9 mouse cellular contexts compared by ENCODE assay signal in the genomic region with DNA sequence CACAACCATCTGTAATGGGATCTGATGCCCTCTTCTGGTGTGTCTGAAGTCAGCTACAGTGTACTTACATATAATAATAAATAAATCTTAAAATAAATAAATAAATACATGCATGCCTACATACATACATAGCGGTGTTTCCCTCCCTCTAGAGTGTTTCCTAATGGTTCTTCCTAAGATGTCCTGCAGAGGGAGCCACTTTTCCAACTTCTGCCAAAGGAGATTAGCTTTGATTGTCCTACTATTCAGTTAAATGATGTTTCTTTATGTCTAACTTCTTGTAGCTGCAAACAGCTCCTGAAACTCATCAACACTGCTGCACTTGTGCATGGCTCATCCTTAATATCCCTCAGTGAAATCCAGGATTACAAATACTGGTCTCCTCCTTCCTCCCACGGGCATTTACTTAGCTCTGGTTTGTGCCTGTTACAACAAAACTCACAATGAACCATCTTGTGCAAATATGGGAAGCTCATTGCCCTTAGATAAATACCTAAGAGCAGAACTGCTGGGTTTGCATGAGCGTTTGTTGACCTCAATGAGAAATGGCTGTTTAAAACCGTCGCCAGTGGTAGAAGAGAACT. TPM values are rescaled to one million over a fixed set of nuclear protein-coding genes. Genes with fewer than 3 reads are reported as not detected.
DNase-seq lines count a peak whose midpoint lies in the region; ATAC-seq and TF ChIP-seq lines count a peak whose summit lies in the region.
"Had no signal": no experiment of that assay in that cellular context is flagged by ENCODE, and none has a peak within 500 bp of the region (broad histone marks: within the 10 kb centered on the region; RNA-seq: fewer than 3 reads in every experiment).

No protein-coding gene starts in this region.

- no peaks in the 10 kb centered on the region for H3K9me3 ChIP-seq in hindbrain, postnatal 0 days (ENCODE audit: low read length)
- H3K9me3 ChIP-seq in hindbrain, embryonic 16.5 days (ENCODE audit: control insufficient read depth, low read length), result no peaks in the 10 kb centered on the region
- H3K9me3 ChIP-seq in forebrain, embryonic 16.5 days (ENCODE audit: control insufficient read depth, low read length), result no peaks in the 10 kb centered on the region
- H3K9me3 ChIP-seq in intestine, embryonic 16.5 days (ENCODE audit: control insufficient read depth, low read length), result no peaks in the 10 kb centered on the region
- H3K9me3 ChIP-seq: liver, embryonic 15.5 days had no signal

- no peaks in the 10 kb centered on the region for H3K27me3 ChIP-seq in hindbrain, postnatal 0 days (ENCODE audit: insufficient read depth, low read length)
- H3K27me3 ChIP-seq in hindbrain, embryonic 16.5 days (replicated peaks; ENCODE audit: control insufficient read depth, insufficient read depth, low read length), result no peaks in the 10 kb centered on the region
- no peaks in the 10 kb centered on the region for H3K27me3 ChIP-seq in forebrain, embryonic 16.5 days (replicated peaks; ENCODE audit: control insufficient read depth, insufficient read depth, low read length)
- no peaks in the 10 kb centered on the region for H3K27me3 ChIP-seq in intestine, embryonic 16.5 days (replicated peaks; ENCODE audit: control insufficient read depth, insufficient read depth, low read length)
- H3K27me3 ChIP-seq: liver, embryonic 15.5 days had no signal

- H3K4me1 ChIP-seq in hindbrain, postnatal 0 days (ENCODE audit: insufficient read depth, low read length), result no peaks in the 10 kb centered on the region
- H3K4me1 ChIP-seq in hindbrain, embryonic 16.5 days (ENCODE audit: control insufficient read depth, insufficient read depth, low read depth, low read length), result no peaks in the 10 kb centered on the region
- H3K4me1 ChIP-seq in forebrain, embryonic 16.5 days (replicated peaks; ENCODE audit: control insufficient read depth, insufficient read depth, low read length), result no peaks in the 10 kb centered on the region
- H3K4me1 ChIP-seq in intestine, embryonic 16.5 days (ENCODE audit: control insufficient read depth, insufficient read depth, low read length), result no peaks in the 10 kb centered on the region
- H3K4me1 ChIP-seq: liver, embryonic 15.5 days had no signal

- WGBS in hindbrain, postnatal 0 days, result 84% methylated on average over 5 of the region's 5 CpGs
- WGBS in hindbrain, embryonic 16.5 days, result 82% methylated on average over 5 of the region's 5 CpGs
- 85% methylated on average over 5 of the region's 5 CpGs for WGBS in forebrain, embryonic 16.5 days
- 68% methylated on average over 5 of the region's 5 CpGs for WGBS in intestine, embryonic 16.5 days

- no peaks in the 10 kb centered on the region for H3K36me3 ChIP-seq in hindbrain, postnatal 0 days (ENCODE audit: insufficient read depth, low read length)
- no peaks in the 10 kb centered on the region for H3K36me3 ChIP-seq in hindbrain, embryonic 16.5 days (ENCODE audit: control insufficient read depth, insufficient read depth, low read length)
- H3K36me3 ChIP-seq in forebrain, embryonic 16.5 days (ENCODE audit: control insufficient read depth, insufficient read depth), result no peaks in the 10 kb centered on the region
- H3K36me3 ChIP-seq in intestine, embryonic 16.5 days (ENCODE audit: control insufficient read depth, insufficient read depth, low read length), result no peaks in the 10 kb centered on the region
- H3K36me3 ChIP-seq: liver, embryonic 15.5 days had no signal

- peak; percentile 51 for DNase-seq in hindbrain, postnatal 0 days (ENCODE audit: low spot score)
- DNase-seq in urinary bladder, postnatal 25 days (ENCODE audit: low spot score), result peak; percentile 9
- no peak for DNase-seq in urinary bladder, adult 2 months (ENCODE audit: low spot score)
- DNase-seq in heart, postnatal 4 days, result peak; percentile 37
- DNase-seq in right cerebral cortex, postnatal 10 days (ENCODE audit: low spot score in 2 of 2), result no peak

- no peak overlapping the region for H3K27ac ChIP-seq in hindbrain, postnatal 0 days
- no peak overlapping the region for H3K27ac ChIP-seq in hindbrain, embryonic 16.5 days (ENCODE audit: low read depth, low read length)
- H3K27ac ChIP-seq in forebrain, embryonic 16.5 days (ENCODE audit: low read length), result no peak overlapping the region
- H3K27ac ChIP-seq in intestine, embryonic 16.5 days (ENCODE audit: low read length), result no peak overlapping the region
- H3K27ac ChIP-seq: liver, embryonic 15.5 days had no signal

- no peak overlapping the region for H3K4me3 ChIP-seq in hindbrain, postnatal 0 days (ENCODE audit: low read length)
- H3K4me3 ChIP-seq in hindbrain, embryonic 16.5 days (ENCODE audit: low read length), result no peak overlapping the region
- no peak overlapping the region for H3K4me3 ChIP-seq in forebrain, embryonic 16.5 days (replicated peaks; ENCODE audit: low read length)
- H3K4me3 ChIP-seq in intestine, embryonic 16.5 days (ENCODE audit: low read length), result no peak overlapping the region
- H3K4me3 ChIP-seq: liver, embryonic 15.5 days had no signal

- TF ChIP-seq CTCF in hindbrain, postnatal 0 days (IDR thresholded peaks at IDR 0.05; ENCODE audit: low read depth), result peak; percentile 59

- no peak for ATAC-seq in hindbrain, postnatal 0 days
- ATAC-seq in hindbrain, embryonic 16.5 days, result no peak
- ATAC-seq in forebrain, embryonic 16.5 days, result no peak
- ATAC-seq in intestine, embryonic 16.5 days, result no peak

- no peak overlapping the region for H3K4me2 ChIP-seq in hindbrain, postnatal 0 days (ENCODE audit: low read depth, low read length)
- no peak overlapping the region for H3K4me2 ChIP-seq in hindbrain, embryonic 16.5 days (ENCODE audit: low read length)
- no peak overlapping the region for H3K4me2 ChIP-seq in forebrain, embryonic 16.5 days (ENCODE audit: low read length)
- H3K4me2 ChIP-seq in intestine, embryonic 16.5 days (ENCODE audit: low read depth, low read length), result no peak overlapping the region
- H3K4me2 ChIP-seq: liver, embryonic 15.5 days had no signal

- no peak overlapping the region for H3K9ac ChIP-seq in hindbrain, postnatal 0 days (replicated peaks; ENCODE audit: low read length)
- no peak overlapping the region for H3K9ac ChIP-seq in hindbrain, embryonic 16.5 days (ENCODE audit: low read depth, low read length)
- no peak overlapping the region for H3K9ac ChIP-seq in forebrain, embryonic 16.5 days (replicated peaks; ENCODE audit: low read depth, low read length)
- no peak overlapping the region for H3K9ac ChIP-seq in intestine, embryonic 16.5 days (ENCODE audit: low read depth, low read length)
- H3K9ac ChIP-seq: liver, embryonic 15.5 days had no signal

RNA-seq across cellular contexts. Expression of a gene that starts 47.5 kb away (rescaled TPM):
- 30.3 and 30.9 TPM in 2 replicates for total RNA-seq in hindbrain, postnatal 0 days (2014; rRNA removed)
- polyA plus RNA-seq in hindbrain, postnatal 0 days (2015; fragmentation: Nextera tagmentation; extraction: Ambion mirVana), result 14.6 and 15.3 TPM in 2 replicates
- polyA plus RNA-seq in hindbrain, embryonic 16.5 days (2015; fragmentation: Nextera tagmentation; extraction: Ambion mirVana), result 10.6 and 17.4 TPM in 2 replicates
- polyA plus RNA-seq in urinary bladder, adult 2 months (2012; rRNA removed), result 20.5 and 22.2 TPM in 2 replicates
- total RNA-seq in heart, postnatal 4 days (2021), result 10 to 100 TPM in 1 of 2 experiments, 1 to 10 TPM in 1; 9.7 to 12.9 TPM
- polyA plus RNA-seq in forebrain, embryonic 16.5 days (2015; fragmentation: Nextera tagmentation; extraction: Ambion mirVana), result 15.2 and 17.7 TPM in 2 replicates
- polyA plus RNA-seq in intestine, embryonic 16.5 days (2015; fragmentation: Nextera tagmentation; extraction: Ambion mirVana), result 7.8 and 8.9 TPM in 2 replicates

Comparison
In these comparisons a context has a peak if more than half of its experiments do, and no peak if none do; other contexts are left out.
1. DNase-seq: peak in hindbrain, postnatal 0 days (single experiment), urinary bladder, postnatal 25 days (single experiment) and heart, postnatal 4 days (single experiment); none in urinary bladder, adult 2 months (single experiment) and right cerebral cortex, postnatal 10 days (0 of 2).